32 mouse cellular contexts compared by ENCODE assay signal in genomic region chr3:144827257-144827656, GRCm38 (mm10). TPM values are rescaled to one million over a fixed set of nuclear protein-coding genes. Genes with fewer than 3 reads are reported as not detected.
A peak's percentile ranks its signal among the peaks of the same experiment; 100 is the strongest.
DNase-seq lines count a peak whose midpoint lies in the region; ATAC-seq lines count a peak whose summit lies in the region.
"Had no signal": no experiment of that assay in that cellular context is flagged by ENCODE, and none has a peak within 500 bp of the region (broad histone marks: within the 10 kb centered on the region; RNA-seq: fewer than 3 reads in every experiment).

No protein-coding gene starts in this region.

- no peak overlapping the region for H3K27ac ChIP-seq in kidney, embryonic 16.5 days (ENCODE audit: low read length)
- no peak overlapping the region for H3K27ac ChIP-seq in kidney, embryonic 14.5 days (ENCODE audit: low read depth, low read length)
- H3K27ac ChIP-seq: embryonic facial prominence, embryonic 12.5 days; embryonic facial prominence, embryonic 15.5 days; gastrocnemius, adult 2 months; hindbrain, embryonic 12.5 days; hindbrain, embryonic 15.5 days had no signal

- no peaks in the 10 kb centered on the region for H3K36me3 ChIP-seq in kidney, embryonic 16.5 days (ENCODE audit: insufficient read depth, low read length)
- no peaks in the 10 kb centered on the region for H3K36me3 ChIP-seq in kidney, embryonic 14.5 days (ENCODE audit: control insufficient read depth, insufficient read depth, low read length)
- H3K36me3 ChIP-seq: embryonic facial prominence, embryonic 12.5 days; embryonic facial prominence, embryonic 15.5 days; hindbrain, embryonic 12.5 days; hindbrain, embryonic 15.5 days had no signal

- no peak overlapping the region for H3K9ac ChIP-seq in kidney, embryonic 16.5 days (replicated peaks; ENCODE audit: low read length)
- H3K9ac ChIP-seq in kidney, embryonic 14.5 days (ENCODE audit: low read depth, low read length), result no peak overlapping the region
- H3K9ac ChIP-seq: embryonic facial prominence, embryonic 12.5 days; embryonic facial prominence, embryonic 15.5 days; forebrain, postnatal 0 days; hindbrain, embryonic 12.5 days; hindbrain, embryonic 15.5 days had no signal

- WGBS in kidney, embryonic 16.5 days, result 49% methylated on average over 6 of the region's 6 CpGs
- 53% methylated on average over 6 of the region's 6 CpGs for WGBS in kidney, embryonic 14.5 days

- H3K4me2 ChIP-seq in kidney, embryonic 16.5 days (replicated peaks; ENCODE audit: low read depth, low read length), result no peak overlapping the region
- no peak overlapping the region for H3K4me2 ChIP-seq in kidney, embryonic 14.5 days (replicated peaks; ENCODE audit: low read depth, low read length)
- H3K4me2 ChIP-seq: embryonic facial prominence, embryonic 12.5 days; embryonic facial prominence, embryonic 15.5 days; heart, embryonic 11.5 days; hindbrain, embryonic 12.5 days; hindbrain, embryonic 15.5 days had no signal

- H3K9me3 ChIP-seq in kidney, embryonic 16.5 days (ENCODE audit: low read length), result no peaks in the 10 kb centered on the region
- no peaks in the 10 kb centered on the region for H3K9me3 ChIP-seq in kidney, embryonic 14.5 days (ENCODE audit: control insufficient read depth, low read length)
- H3K9me3 ChIP-seq: embryonic facial prominence, embryonic 12.5 days; embryonic facial prominence, embryonic 15.5 days; hindbrain, embryonic 12.5 days; hindbrain, embryonic 15.5 days had no signal

- DNase-seq in kidney, postnatal 4 days, result peak; percentile 3 to 16
- no peak for DNase-seq in kidney, adult 11 months
- DNase-seq in Muller cell, postnatal 12 days (ENCODE audit: inconsistent ontology term), result peak; percentile 45
- DNase-seq in adrenal gland, postnatal 14 days, result no peak
- no peak for DNase-seq in lung, postnatal 14 days
- DNase-seq: adrenal gland, adult 8-10 months; adrenal gland, postnatal 36 days; cerebellum, adult 18-20 months; cerebellum, adult 9-10 months; cerebellum, postnatal 14 days; forebrain, postnatal 0 days; gastrocnemius, adult 2 months; gastrocnemius, postnatal 14 days; heart, adult 11 months had no signal

- peak; percentile 67; the same call in 1 of the 2 replicates for ATAC-seq in kidney, embryonic 16.5 days (ENCODE audit: low FRiP score, low TSS enrichment)
- ATAC-seq in kidney, embryonic 14.5 days (ENCODE audit: low FRiP score, low TSS enrichment), result no peak
- ATAC-seq: activated CD4-positive, CD25-positive, alpha-beta regulatory T cell, adult 4 months; forebrain, embryonic 14.5 days; forebrain, postnatal 0 days had no signal

- no peaks in the 10 kb centered on the region for H3K27me3 ChIP-seq in kidney, embryonic 16.5 days (ENCODE audit: insufficient read depth, low read length)
- no peaks in the 10 kb centered on the region for H3K27me3 ChIP-seq in kidney, embryonic 14.5 days (ENCODE audit: control insufficient read depth, insufficient read depth, low read length)
- H3K27me3 ChIP-seq: embryonic facial prominence, embryonic 12.5 days; embryonic facial prominence, embryonic 15.5 days; hindbrain, embryonic 12.5 days; hindbrain, embryonic 15.5 days had no signal

- no peaks in the 10 kb centered on the region for H3K4me1 ChIP-seq in kidney, embryonic 16.5 days (ENCODE audit: insufficient read depth, low read length)
- no peaks in the 10 kb centered on the region for H3K4me1 ChIP-seq in kidney, embryonic 14.5 days (ENCODE audit: control insufficient read depth, insufficient read depth, low read length)
- H3K4me1 ChIP-seq: embryonic facial prominence, embryonic 12.5 days; embryonic facial prominence, embryonic 15.5 days; hindbrain, embryonic 12.5 days; hindbrain, embryonic 15.5 days had no signal

- H3K4me3 ChIP-seq in kidney, embryonic 16.5 days (ENCODE audit: low read length), result no peak overlapping the region
- no peak overlapping the region for H3K4me3 ChIP-seq in kidney, embryonic 14.5 days (ENCODE audit: low read length)
- H3K4me3 ChIP-seq: embryonic facial prominence, embryonic 12.5 days; embryonic facial prominence, embryonic 15.5 days; gastrocnemius, adult 2 months; hindbrain, embryonic 12.5 days; hindbrain, embryonic 15.5 days had no signal

RNA-seq across cellular contexts. Expression of gene Clca3a2, which starts 8.0 kb away (rescaled TPM):
- polyA plus RNA-seq in kidney, embryonic 16.5 days (2015; fragmentation: Nextera tagmentation; extraction: Ambion mirVana), result 0.10 and 0.49 TPM in 2 replicates
- not detected in 2 replicates for polyA plus RNA-seq in kidney, embryonic 14.5 days (2014; fragmentation: Nextera tagmentation; extraction: Ambion mirVana)
- total RNA-seq in adrenal gland, postnatal 14 days (2021), result 0.11 and 0.19 TPM in 2 replicates
- total RNA-seq: adrenal gland, adult 8-10 months; common myeloid progenitor, adult 5-6 weeks; gastrocnemius, adult 2 months; gastrocnemius, postnatal 14 days; hematopoietic stem cell, adult 5-6 weeks had no signal
- polyA plus RNA-seq: activated CD4-positive, CD25-positive, alpha-beta regulatory T cell, adult 4 months; embryonic facial prominence, embryonic 12.5 days; forebrain, embryonic 11.5 days; forebrain, embryonic 14.5 days had no signal

RNA-seq across cellular contexts. Expression of gene Clca3b, which starts 21.9 kb away (rescaled TPM):
- 0.07 TPM in 1 of 2 replicates, not detected in the other for polyA plus RNA-seq in kidney, embryonic 16.5 days (2015; fragmentation: Nextera tagmentation; extraction: Ambion mirVana)
- 0.05 TPM in 1 of 2 replicates, not detected in the other for polyA plus RNA-seq in kidney, embryonic 14.5 days (2014; fragmentation: Nextera tagmentation; extraction: Ambion mirVana)
- not detected in 2 replicates for total RNA-seq in adrenal gland, postnatal 14 days (2021)
- total RNA-seq: adrenal gland, adult 8-10 months; adrenal gland, postnatal 36 days; common myeloid progenitor, adult 5-6 weeks; forebrain, postnatal 0 days; gastrocnemius, adult 2 months; gastrocnemius, postnatal 14 days; gastrocnemius, postnatal 4 days; heart, adult 8-10 months; heart, postnatal 25 days; hematopoietic stem cell, adult 5-6 weeks had no signal
- polyA plus RNA-seq: activated CD4-positive, CD25-positive, alpha-beta regulatory T cell, adult 4 months; embryonic facial prominence, embryonic 12.5 days; forebrain, embryonic 11.5 days; forebrain, embryonic 14.5 days; forebrain, postnatal 0 days; frontal cortex, adult 2 months; heart, embryonic 11.5 days; heart, embryonic 14.5 days; heart, postnatal 0 days; hindbrain, embryonic 12.5 days; hindbrain, embryonic 15.5 days had no signal

Comparison
In these comparisons a context has a peak if more than half of its experiments do, and no peak if none do; other contexts are left out.
1. DNase-seq: peak in kidney, postnatal 4 days (2 of 2) and Muller cell, postnatal 12 days (single experiment); none in kidney, adult 11 months (single experiment), adrenal gland, postnatal 14 days (single experiment) and lung, postnatal 14 days (single experiment).